Mouse (Mus musculus): ENCODE results near the gene Atp6v1g2. TPM values are rescaled to one million over a fixed set of nuclear protein-coding genes. Genes with fewer than 3 reads are reported as not detected.

Atp6v1g2 gene
- polyA plus RNA-seq, 1 experiment, result 6.7 TPM

- peak overlapping the region; percentile 16; the same call in 1 of the 2 replicates for H3K27ac ChIP-seq (ENCODE audit: insufficient read depth, low read depth, low read length)
- H3K36me3 ChIP-seq (ENCODE audit: control insufficient read depth, insufficient read depth, low read length), result peaks cover 12% of the 10 kb centered on the region
- TF ChIP-seq CTCF (conservative IDR thresholded peaks at IDR 0.05; ENCODE audit: insufficient read depth, insufficient read length, low read depth, low read length) (no peak), POLR2A (IDR thresholded peaks at IDR 0.05; ENCODE audit: low read depth, low read length) (no peak)
- no peaks in the 10 kb centered on the region for H3K27me3 ChIP-seq (replicated peaks; ENCODE audit: control insufficient read depth, insufficient read depth, low read length)
- H3K4me3 ChIP-seq (ENCODE audit: insufficient read depth, low read depth, low read length), result no peak overlapping the region
- peak; percentile 61 for DNase-seq
- H3K4me1 ChIP-seq (ENCODE audit: control insufficient read depth, insufficient read depth, low read length), result peaks cover 17% of the 10 kb centered on the region; the same call in 1 of the 2 replicates
- WGBS, result 17% methylated on average over 2 of the region's 2 CpGs
These were observed 11.5 kb downstream of the Atp6v1g2 start for GRCm38 (mm10) chr17:35244999-35245398.

- WGBS, result 61% methylated on average over 15 of the region's 15 CpGs
- Histone ChIP-seq H3K4me3 (ENCODE audit: insufficient read depth, low read depth, low read length) (no peak overlapping the region), H3K27ac (ENCODE audit: insufficient read depth, low read depth, low read length) (no peak overlapping the region), H3K36me3 (ENCODE audit: control insufficient read depth, insufficient read depth, low read length) (peaks cover 15% of the 10 kb centered on the region), H3K27me3 (replicated peaks; ENCODE audit: control insufficient read depth, insufficient read depth, low read length) (no peaks in the 10 kb centered on the region), H3K4me1 (ENCODE audit: control insufficient read depth, insufficient read depth, low read length) (peaks cover 13% of the 10 kb centered on the region; the same call in 1 of the 2 replicates)
- DNase-seq, result no peak
- TF ChIP-seq POLR2A (IDR thresholded peaks at IDR 0.05; ENCODE audit: low read depth, low read length) (no peak), CTCF (conservative IDR thresholded peaks at IDR 0.05; ENCODE audit: insufficient read depth, insufficient read length, low read depth, low read length) (peak; percentile 44)
These were observed 12.5 kb downstream of the Atp6v1g2 start for GRCm38 (mm10) chr17:35245731-35246623.

- no peak for TF ChIP-seq CTCF (conservative IDR thresholded peaks at IDR 0.05; ENCODE audit: insufficient read depth, insufficient read length, low read depth, low read length)
- TF ChIP-seq POLR2A (IDR thresholded peaks at IDR 0.05; ENCODE audit: low read depth, low read length), result no peak
- WGBS, result 51% methylated on average over 7 of the region's 7 CpGs
- no peak overlapping the region for H3K27ac ChIP-seq (ENCODE audit: insufficient read depth, low read depth, low read length)
- no peak overlapping the region for H3K4me3 ChIP-seq (ENCODE audit: insufficient read depth, low read depth, low read length)
- peaks cover 17% of the 10 kb centered on the region for H3K36me3 ChIP-seq (ENCODE audit: control insufficient read depth, insufficient read depth, low read length)
- no peaks in the 10 kb centered on the region for H3K27me3 ChIP-seq (replicated peaks; ENCODE audit: control insufficient read depth, insufficient read depth, low read length)
- H3K4me1 ChIP-seq (ENCODE audit: control insufficient read depth, insufficient read depth, low read length), result peaks cover 13% of the 10 kb centered on the region; the same call in 1 of the 2 replicates
- peak; percentile 54 for DNase-seq
These were observed 13.7 kb downstream of the Atp6v1g2 start for GRCm38 (mm10) chr17:35247144-35247543.

- no peak overlapping the region for H3K27ac ChIP-seq (ENCODE audit: insufficient read depth, low read depth, low read length)
- TF ChIP-seq CTCF (conservative IDR thresholded peaks at IDR 0.05; ENCODE audit: insufficient read depth, insufficient read length, low read depth, low read length) (no peak), POLR2A (IDR thresholded peaks at IDR 0.05; ENCODE audit: low read depth, low read length) (no peak)
- DNase-seq, result no peak
- WGBS, result 77% methylated on average over 14 of the region's 14 CpGs
- H3K36me3 ChIP-seq (ENCODE audit: control insufficient read depth, insufficient read depth, low read length), result peaks cover 14% of the 10 kb centered on the region
- no peak overlapping the region for H3K4me3 ChIP-seq (ENCODE audit: insufficient read depth, low read depth, low read length)
- H3K27me3 ChIP-seq (replicated peaks; ENCODE audit: control insufficient read depth, insufficient read depth, low read length), result no peaks in the 10 kb centered on the region
- H3K4me1 ChIP-seq (ENCODE audit: control insufficient read depth, insufficient read depth, low read length), result peaks cover 13% of the 10 kb centered on the region; the same call in 1 of the 2 replicates
These were observed 15.5 kb downstream of the Atp6v1g2 start for GRCm38 (mm10) chr17:35248986-35249385.

- H3K27ac ChIP-seq (ENCODE audit: insufficient read depth, low read depth, low read length), result no peak overlapping the region
- no peak for TF ChIP-seq CTCF (conservative IDR thresholded peaks at IDR 0.05; ENCODE audit: insufficient read depth, insufficient read length, low read depth, low read length)
- no peak for TF ChIP-seq POLR2A (IDR thresholded peaks at IDR 0.05; ENCODE audit: low read depth, low read length)
- no peak overlapping the region for H3K4me3 ChIP-seq (ENCODE audit: insufficient read depth, low read depth, low read length)
- 56% methylated on average over 19 of the region's 19 CpGs for WGBS
- peaks cover 13% of the 10 kb centered on the region for H3K36me3 ChIP-seq (ENCODE audit: control insufficient read depth, insufficient read depth, low read length)
- DNase-seq, result no peak
- no peaks in the 10 kb centered on the region for H3K27me3 ChIP-seq (replicated peaks; ENCODE audit: control insufficient read depth, insufficient read depth, low read length)
- H3K4me1 ChIP-seq (ENCODE audit: control insufficient read depth, insufficient read depth, low read length), result peaks cover 7% of the 10 kb centered on the region; the same call in 1 of the 2 replicates
These were observed 16.2 kb downstream of the Atp6v1g2 start for GRCm38 (mm10) chr17:35249451-35250197.

- 80% methylated on average over 3 of the region's 3 CpGs for WGBS
- TF ChIP-seq CTCF (conservative IDR thresholded peaks at IDR 0.05; ENCODE audit: insufficient read depth, insufficient read length, low read depth, low read length), result no peak
- TF ChIP-seq POLR2A (IDR thresholded peaks at IDR 0.05; ENCODE audit: low read depth, low read length), result no peak
- Histone ChIP-seq H3K27me3 (replicated peaks; ENCODE audit: control insufficient read depth, insufficient read depth, low read length) (no peaks in the 10 kb centered on the region), H3K36me3 (ENCODE audit: control insufficient read depth, insufficient read depth, low read length) (peaks cover 13% of the 10 kb centered on the region), H3K4me1 (ENCODE audit: control insufficient read depth, insufficient read depth, low read length) (peaks cover 4% of the 10 kb centered on the region; the same call in 1 of the 2 replicates), H3K4me3 (ENCODE audit: insufficient read depth, low read depth, low read length) (no peak overlapping the region), H3K27ac (ENCODE audit: insufficient read depth, low read depth, low read length) (no peak overlapping the region)
- no peak for DNase-seq
These were observed 17.1 kb downstream of the Atp6v1g2 start for GRCm38 (mm10) chr17:35250348-35251120.

All from kidney, adult 2 months (tissue).